Mouse (Mus musculus) intestine, embryonic 16.5 days (tissue): ENCODE results near the gene Olfr669. TPM values are rescaled to one million over a fixed set of nuclear protein-coding genes. Genes with fewer than 3 reads are reported as not detected.

Experiments
- polyA plus RNA-seq: library from polyadenylated mRNA; unstranded; fragments of >200 nt; fragmentation: Nextera tagmentation; extraction: Ambion mirVana; gene quantifications from 2 replicates; pipeline ENCODE4 v1.2.1, GENCODE M21; 2015

Gene Olfr669
- polyA plus RNA-seq, 1 experiment from 2014 or later, result not detected

Other genes starting within 250 kb of the Olfr669 start
- not detected in 2 replicates for gene Olfr661, start 247.7 kb upstream of the Olfr669 start, polyA plus RNA-seq
- gene Usp17le, start 156.8 kb upstream of the Olfr669 start, polyA plus RNA-seq, result not detected in 2 replicates
- gene Usp17lb, start 91.6 kb upstream of the Olfr669 start, polyA plus RNA-seq, result not detected in 2 replicates
- gene Usp17la, start 77.2 kb upstream of the Olfr669 start, polyA plus RNA-seq, result not detected in 2 replicates
- gene Olfr665, start 56.2 kb upstream of the Olfr669 start, polyA plus RNA-seq, result not detected in 2 replicates
- not detected in 2 replicates for gene Olfr666, start 38.3 kb upstream of the Olfr669 start, polyA plus RNA-seq
- gene Olfr667, start 12.8 kb upstream of the Olfr669 start, polyA plus RNA-seq, result not detected in 2 replicates
- gene Olfr668, start 6.2 kb upstream of the Olfr669 start, polyA plus RNA-seq, result not detected in 2 replicates
- not detected in 2 replicates for gene Olfr670, start 28.4 kb downstream of the Olfr669 start, polyA plus RNA-seq
- not detected in 2 replicates for gene Olfr671, start 44.9 kb downstream of the Olfr669 start, polyA plus RNA-seq
- gene Olfr672, start 67.8 kb downstream of the Olfr669 start, polyA plus RNA-seq, result not detected in 2 replicates
- gene Olfr675, start 94.2 kb downstream of the Olfr669 start, polyA plus RNA-seq, result not detected in 2 replicates
- gene Olfr676, start 98.5 kb downstream of the Olfr669 start, polyA plus RNA-seq, result not detected in 2 replicates
- gene Olfr677, start 117.1 kb downstream of the Olfr669 start, polyA plus RNA-seq, result not detected in 2 replicates
- gene Olfr678, start 130.2 kb downstream of the Olfr669 start, polyA plus RNA-seq, result not detected in 2 replicates
- not detected in 2 replicates for gene Olfr679, start 147.0 kb downstream of the Olfr669 start, polyA plus RNA-seq
- gene Olfr680-ps1, start 158.6 kb downstream of the Olfr669 start, polyA plus RNA-seq, result not detected in 2 replicates
- not detected in 2 replicates for gene Olfr681, start 182.6 kb downstream of the Olfr669 start, polyA plus RNA-seq
- not detected in 2 replicates for gene Olfr683, start 212.8 kb downstream of the Olfr669 start, polyA plus RNA-seq
- not detected in 2 replicates for gene Olfr684, start 229.4 kb downstream of the Olfr669 start, polyA plus RNA-seq